Mouse (Mus musculus): ENCODE measurements around the gene Exosc8. TPM values are rescaled to one million over a fixed set of nuclear protein-coding genes. Genes with fewer than 3 reads are reported as not detected.
"Not testable (repeated sequence)": the region's sequence is repeated elsewhere in the genome, so short reads cannot be mapped to it uniquely, and the experiment has no call there.

Exosc8 gene
- 63.7 and 69.7 TPM in 2 replicates for polyA plus RNA-seq (2015; fragmentation: Nextera tagmentation; extraction: Ambion mirVana)

DNA sequence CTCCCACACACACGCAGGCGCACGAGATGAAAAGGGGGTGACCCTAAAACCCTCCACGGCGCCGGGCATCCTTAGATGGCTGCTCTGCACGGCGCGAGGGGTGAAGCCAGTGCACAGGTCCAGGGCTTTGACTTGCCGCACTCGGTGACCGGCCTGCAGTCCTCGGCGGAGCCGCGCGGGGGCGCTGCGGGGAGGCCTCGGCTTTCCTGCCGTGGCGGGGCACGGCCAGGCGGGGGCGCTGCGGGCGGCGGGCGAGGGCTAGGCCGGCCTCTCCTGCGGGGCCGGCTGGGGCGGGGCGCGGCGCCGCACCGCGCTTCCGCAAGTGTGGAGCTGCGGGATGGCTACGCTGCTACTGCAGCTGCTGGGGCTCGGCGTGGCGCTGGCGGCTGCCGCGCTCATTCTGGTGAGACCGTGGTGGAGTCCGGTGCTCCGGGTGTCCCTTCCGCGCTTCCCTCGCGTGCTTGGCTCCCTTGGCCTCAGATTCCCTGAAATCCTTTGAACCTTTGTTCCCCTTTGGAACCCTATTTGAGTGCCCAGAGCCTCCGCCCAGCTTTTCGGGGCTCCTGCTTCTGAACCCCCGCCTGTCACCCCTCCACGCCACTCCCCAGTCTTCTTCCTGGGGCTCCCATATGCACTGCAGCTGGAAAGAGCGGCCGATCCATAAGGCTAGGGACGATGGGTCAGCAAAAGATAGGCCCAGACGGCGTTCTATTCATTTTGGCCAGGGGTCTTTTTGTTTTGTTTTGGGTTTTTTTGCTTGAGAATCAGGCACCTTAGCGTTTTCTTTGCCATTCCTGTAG lies at the start of gene Exosc8, which contains the start of gene Alg5:
Gene Exosc8 (minus strand): TSS at position 147 of the 800 bp plus-strand sequence.
Gene Alg5 (plus strand): TSS at position 293 of the 800 bp plus-strand sequence.
- Histone ChIP-seq H3K4me1 (replicated peaks) (peaks cover 30% of the 10 kb centered on the region), H3K4me2 (peak within 1 kb of the TSS; percentile 98), H3K4me3 (replicated peaks) (peak within 1 kb of the TSS; percentile 87), H3K27ac (replicated peaks) (peak within 1 kb of the TSS; percentile 99), H3K27me3 (no peaks in the 10 kb centered on the region), H3K36me3 (replicated peaks) (peaks cover 41% of the 10 kb centered on the region), H3K9me3 (replicated peaks) (no peaks in the 10 kb centered on the region), H3K9ac (peak within 1 kb of the TSS; percentile 83)
- WGBS (ENCODE audit: insufficient replicate concordance) = under 1% methylated on average over 63 of the region's 65 CpGs
- peak; percentile 87 for ATAC-seq (ENCODE audit: insufficient read depth)

DNA sequence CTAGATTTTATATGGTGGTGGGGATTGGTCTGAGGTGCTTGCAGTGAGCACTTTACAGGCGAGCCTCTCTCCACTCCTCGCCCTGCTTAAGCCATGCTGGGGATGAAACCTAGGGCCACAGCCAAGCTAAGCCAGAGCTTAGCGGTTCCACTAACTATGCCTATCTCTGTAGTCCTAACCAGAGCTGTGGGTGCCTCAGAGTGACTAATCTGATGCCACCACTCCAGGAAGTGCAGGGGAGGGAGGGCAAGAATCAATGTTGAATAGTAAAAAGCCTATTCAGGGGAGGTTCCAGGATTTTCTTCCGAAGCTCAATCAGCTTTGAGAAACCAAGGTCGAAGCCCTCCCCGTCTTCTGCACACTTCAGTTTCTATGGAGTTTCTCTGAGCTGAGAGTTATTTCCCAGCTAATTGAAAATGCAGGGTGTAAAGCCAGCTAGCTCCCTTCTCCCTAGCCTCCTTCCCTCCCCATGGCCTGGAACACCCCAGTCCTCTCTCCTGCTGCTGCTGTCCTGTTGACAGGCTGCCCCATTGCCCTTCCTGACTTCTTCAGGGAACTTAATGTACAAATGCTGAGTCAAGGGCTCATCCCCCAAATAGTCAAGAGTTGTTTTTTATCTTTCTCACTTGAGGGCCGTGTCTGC lies 40.9 kb upstream of the Exosc8 start:
- Histone ChIP-seq H3K4me3 (replicated peaks) (no peak overlapping the region), H3K36me3 (replicated peaks) (no peaks in the 10 kb centered on the region), H3K27me3 (no peaks in the 10 kb centered on the region), H3K4me1 (replicated peaks) (no peaks in the 10 kb centered on the region), H3K4me2 (no peak overlapping the region), H3K27ac (replicated peaks) (no peak overlapping the region), H3K9me3 (replicated peaks) (no peaks in the 10 kb centered on the region), H3K9ac (no peak overlapping the region)
- 42% methylated on average over 7 of the region's 7 CpGs for WGBS (ENCODE audit: insufficient replicate concordance)
- no peak for ATAC-seq (ENCODE audit: insufficient read depth)

DNA sequence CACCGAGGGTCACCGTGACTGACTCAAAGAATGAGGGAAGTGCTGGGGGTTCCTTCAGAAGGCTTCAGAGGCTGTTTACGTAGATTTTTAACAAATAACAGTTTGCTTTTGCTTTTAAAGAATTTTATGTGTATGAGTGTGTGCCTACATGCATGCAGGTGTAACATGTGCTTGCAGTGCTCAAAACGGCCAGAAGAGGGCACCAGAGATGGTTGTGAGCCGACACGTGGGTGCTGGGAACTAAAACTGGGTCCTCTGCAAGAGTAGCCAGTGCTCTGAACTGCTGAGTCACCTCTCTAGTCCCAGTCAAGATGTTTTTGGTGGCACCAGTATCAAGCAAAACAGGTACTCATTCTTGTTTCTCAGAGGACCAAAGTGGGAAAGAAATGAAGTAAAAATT lies 38.4 kb upstream of the Exosc8 start:
- Histone ChIP-seq H3K4me3 (replicated peaks) (no peak overlapping the region), H3K9me3 (replicated peaks) (no peaks in the 10 kb centered on the region), H3K9ac (no peak overlapping the region), H3K27me3 (no peaks in the 10 kb centered on the region), H3K36me3 (replicated peaks) (no peaks in the 10 kb centered on the region), H3K4me1 (replicated peaks) (no peaks in the 10 kb centered on the region), H3K27ac (replicated peaks) (no peak overlapping the region), H3K4me2 (no peak overlapping the region)
- 72% methylated on average over 6 of the region's 6 CpGs for WGBS (ENCODE audit: insufficient replicate concordance)
- no peak for ATAC-seq (ENCODE audit: insufficient read depth)

GRCm38 (mm10) chr3:54769349-54770275 lies 34.4 kb upstream of the Exosc8 start:
- H3K27me3 ChIP-seq = no peaks in the 10 kb centered on the region
- no peak overlapping the region for H3K9ac ChIP-seq
- H3K4me3 ChIP-seq (replicated peaks) = no peak overlapping the region
- WGBS (ENCODE audit: insufficient replicate concordance) = 64% methylated on average over 17 of the region's 17 CpGs
- no peaks in the 10 kb centered on the region for H3K9me3 ChIP-seq (replicated peaks)
- H3K36me3 ChIP-seq (replicated peaks) = no peaks in the 10 kb centered on the region
- no peak overlapping the region for H3K4me2 ChIP-seq
- H3K4me1 ChIP-seq (replicated peaks) = no peaks in the 10 kb centered on the region
- H3K27ac ChIP-seq (replicated peaks) = no peak overlapping the region
- ATAC-seq (ENCODE audit: insufficient read depth) = no peak

DNA sequence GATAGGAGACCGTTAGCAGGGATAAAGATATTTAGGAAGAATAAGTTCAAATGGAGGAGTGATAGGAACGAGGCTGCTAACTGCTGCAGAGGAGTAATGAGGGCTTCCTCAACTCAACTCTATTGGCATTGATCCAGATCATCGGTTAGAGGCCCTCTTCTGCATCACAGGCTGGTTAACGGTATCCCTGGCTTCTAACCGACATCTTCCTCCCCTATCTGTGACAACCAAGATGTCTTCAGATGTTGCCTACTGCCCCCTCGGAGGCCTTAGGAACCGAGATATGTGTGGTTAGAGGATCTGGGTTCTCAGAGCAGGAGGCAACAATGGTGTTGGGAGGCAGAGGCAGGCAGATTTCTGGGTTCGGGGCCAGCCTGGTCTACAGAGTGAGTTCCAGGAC lies 33.4 kb upstream of the Exosc8 start:
- Histone ChIP-seq H3K4me1 (replicated peaks) (no peaks in the 10 kb centered on the region), H3K36me3 (replicated peaks) (no peaks in the 10 kb centered on the region), H3K4me3 (replicated peaks) (no peak overlapping the region), H3K9me3 (replicated peaks) (no peaks in the 10 kb centered on the region), H3K27me3 (no peaks in the 10 kb centered on the region), H3K4me2 (no peak overlapping the region), H3K9ac (no peak overlapping the region), H3K27ac (replicated peaks) (no peak overlapping the region)
- WGBS (ENCODE audit: insufficient replicate concordance) = 53% methylated on average over 8 of the region's 8 CpGs
- ATAC-seq (ENCODE audit: insufficient read depth) = no peak

- WGBS (ENCODE audit: insufficient replicate concordance) = 66% methylated on average over 5 of the region's 5 CpGs
- no peak overlapping the region for H3K27ac ChIP-seq (replicated peaks)
- no peaks in the 10 kb centered on the region for H3K4me1 ChIP-seq (replicated peaks)
- no peaks in the 10 kb centered on the region for H3K27me3 ChIP-seq
- H3K4me2 ChIP-seq = no peak overlapping the region
- no peak overlapping the region for H3K4me3 ChIP-seq (replicated peaks)
- ATAC-seq (ENCODE audit: insufficient read depth) = no peak
- no peaks in the 10 kb centered on the region for H3K9me3 ChIP-seq (replicated peaks)
- H3K36me3 ChIP-seq (replicated peaks) = no peaks in the 10 kb centered on the region
- H3K9ac ChIP-seq = no peak overlapping the region
These were observed 31.6 kb upstream of the Exosc8 start for GRCm38 (mm10) chr3:54766811-54767210.

GRCm38 (mm10) chr3:54766034-54766433 lies 30.8 kb upstream of the Exosc8 start:
- Histone ChIP-seq H3K4me2 (no peak overlapping the region), H3K4me3 (replicated peaks) (no peak overlapping the region), H3K4me1 (replicated peaks) (0 out of 2 replicates have a peak, but pooled peaks cover under 1% of the 10 kb centered on the region), H3K9ac (no peak overlapping the region), H3K9me3 (replicated peaks) (no peaks in the 10 kb centered on the region), H3K36me3 (replicated peaks) (no peaks in the 10 kb centered on the region), H3K27me3 (no peaks in the 10 kb centered on the region), H3K27ac (replicated peaks) (no peak overlapping the region)
- ATAC-seq (ENCODE audit: insufficient read depth) = no peak
- WGBS (ENCODE audit: insufficient replicate concordance) = 72% methylated on average over 14 of the region's 14 CpGs

- H3K27me3 ChIP-seq; H3K4me1 ChIP-seq (replicated peaks); H3K4me3 ChIP-seq (replicated peaks); H3K27ac ChIP-seq (replicated peaks); H3K36me3 ChIP-seq (replicated peaks); H3K9ac ChIP-seq; H3K4me2 ChIP-seq; ATAC-seq (ENCODE audit: insufficient read depth); H3K9me3 ChIP-seq (replicated peaks): not testable (repeated sequence)
- 67% methylated on average over 6 of the region's 6 CpGs for WGBS (ENCODE audit: insufficient replicate concordance)
These were observed 30.3 kb upstream of the Exosc8 start for GRCm38 (mm10) chr3:54765521-54765920.

GRCm38 (mm10) chr3:54764418-54764817 lies 29.2 kb upstream of the Exosc8 start:
- ATAC-seq (ENCODE audit: insufficient read depth) = no peak
- no peaks in the 10 kb centered on the region for H3K27me3 ChIP-seq
- H3K27ac ChIP-seq (replicated peaks) = no peak overlapping the region
- no peak overlapping the region for H3K4me2 ChIP-seq
- H3K4me1 ChIP-seq (replicated peaks) = 0 out of 2 replicates have a peak, but pooled peaks cover 7% of the 10 kb centered on the region
- H3K9ac ChIP-seq = no peak overlapping the region
- H3K36me3 ChIP-seq (replicated peaks) = no peaks in the 10 kb centered on the region
- 68% methylated on average over 18 of the region's 18 CpGs for WGBS (ENCODE audit: insufficient replicate concordance)
- no peaks in the 10 kb centered on the region for H3K9me3 ChIP-seq (replicated peaks)
- no peak overlapping the region for H3K4me3 ChIP-seq (replicated peaks)

DNA sequence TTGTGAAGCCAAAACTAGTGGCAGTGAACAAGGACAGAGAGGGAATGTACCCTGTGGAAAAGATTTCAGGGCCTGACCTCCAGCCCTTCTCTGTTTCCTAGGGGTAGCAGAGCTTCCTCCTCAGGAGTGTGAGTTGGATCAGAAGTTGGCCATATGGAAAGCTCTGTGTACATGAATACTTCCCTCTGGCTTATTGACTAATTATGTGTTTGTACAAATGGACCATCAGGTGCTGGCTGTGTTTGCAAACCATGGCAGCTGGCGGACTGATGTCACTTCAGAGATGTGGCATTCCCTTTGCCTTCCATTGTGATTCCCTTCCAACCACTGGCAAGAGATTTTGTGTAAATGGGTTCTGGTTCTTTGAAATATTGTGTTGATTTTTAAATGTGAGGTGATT lies 26.1 kb upstream of the Exosc8 start:
- Histone ChIP-seq H3K4me3 (replicated peaks) (no peak overlapping the region), H3K4me2 (no peak overlapping the region), H3K36me3 (replicated peaks) (no peaks in the 10 kb centered on the region), H3K4me1 (replicated peaks) (0 out of 2 replicates have a peak, but pooled peaks cover 7% of the 10 kb centered on the region), H3K27ac (replicated peaks) (no peak overlapping the region), H3K9ac (no peak overlapping the region), H3K9me3 (replicated peaks) (no peaks in the 10 kb centered on the region), H3K27me3 (peaks cover 12% of the 10 kb centered on the region)
- ATAC-seq (ENCODE audit: insufficient read depth) = no peak
- 78% methylated on average over 1 of the region's 1 CpGs for WGBS (ENCODE audit: insufficient replicate concordance)
